Mouse (Mus musculus) intestine, embryonic 16.5 days (tissue): ENCODE data around the gene Cacna1a. TPM values are rescaled to one million over a fixed set of nuclear protein-coding genes. Genes with fewer than 3 reads are reported as not detected.

ENCODE experiments used
- ATAC-seq: fragments of 200-750 bp; cut with Nextera tagmentation; 2 replicates; pipeline ENCODE4 v1.8.0; 2017; ENCODE audit warnings: moderate TSS enrichment, moderate library complexity
- H3K27ac ChIP-seq: fragments of 300-500 bp; sonication (generic); 2 replicates; pipeline ENCODE4 v1.5.1; 2014; ENCODE audit warnings: mild to moderate bottlenecking, low read length
- H3K27me3 ChIP-seq: fragments of 300-500 bp; sonication (generic); replicated peaks from 2 replicates; pipeline ENCODE4 v1.6.1; 2014; ENCODE audit warnings: low read length, control low read depth, mixed read lengths; ENCODE audit not compliant: control insufficient read depth, insufficient read depth
- H3K36me3 ChIP-seq: fragments of 300-500 bp; sonication (generic); 2 replicates; pipeline ENCODE4 v1.6.1; 2014; ENCODE audit warnings: low read length, control low read depth; ENCODE audit not compliant: control insufficient read depth, insufficient read depth
- H3K4me1 ChIP-seq: fragments of 300-500 bp; sonication (generic); 2 replicates; pipeline ENCODE4 v1.6.1; 2014; ENCODE audit warnings: low read length, control low read depth, mixed read lengths; ENCODE audit not compliant: control insufficient read depth, insufficient read depth
- H3K4me2 ChIP-seq: fragments of 300-500 bp; sonication (generic); 2 replicates; pipeline ENCODE4 v1.6.1; 2014; ENCODE audit warnings: low read depth, low read length, control low read depth
- H3K4me3 ChIP-seq: fragments of 300-500 bp; sonication (generic); 2 replicates; pipeline ENCODE4 v1.5.1; 2014; ENCODE audit warnings: mild to moderate bottlenecking, low read length
- H3K9ac ChIP-seq: fragments of 300-500 bp; sonication (generic); 2 replicates; pipeline ENCODE4 v1.6.1; 2014; ENCODE audit warnings: low read depth, low read length
- H3K9me3 ChIP-seq: fragments of 300-500 bp; sonication (generic); 2 replicates; pipeline ENCODE4 v1.6.1; 2016; ENCODE audit warnings: low read length, control low read depth; ENCODE audit not compliant: control insufficient read depth
- WGBS: fragments of 180-500 bp; shearing (Covaris S2); extraction: QIAGEN DNeasy Blood & Tissue Kit; methylation state at CpG from one replicate; pipeline ENCODE4 v1.1.7; 2014; 5-methylcytosine and 5-hydroxymethylcytosine counted together
- polyA plus RNA-seq: library from polyadenylated mRNA; unstranded; fragments of >200 nt; fragmentation: Nextera tagmentation; extraction: Ambion mirVana; gene quantifications from 2 replicates; pipeline ENCODE4 v1.2.1, GENCODE M21; 2015

Cacna1a gene
- polyA plus RNA-seq, 1 experiment from 2014 or later = 2.5 TPM

DNA sequence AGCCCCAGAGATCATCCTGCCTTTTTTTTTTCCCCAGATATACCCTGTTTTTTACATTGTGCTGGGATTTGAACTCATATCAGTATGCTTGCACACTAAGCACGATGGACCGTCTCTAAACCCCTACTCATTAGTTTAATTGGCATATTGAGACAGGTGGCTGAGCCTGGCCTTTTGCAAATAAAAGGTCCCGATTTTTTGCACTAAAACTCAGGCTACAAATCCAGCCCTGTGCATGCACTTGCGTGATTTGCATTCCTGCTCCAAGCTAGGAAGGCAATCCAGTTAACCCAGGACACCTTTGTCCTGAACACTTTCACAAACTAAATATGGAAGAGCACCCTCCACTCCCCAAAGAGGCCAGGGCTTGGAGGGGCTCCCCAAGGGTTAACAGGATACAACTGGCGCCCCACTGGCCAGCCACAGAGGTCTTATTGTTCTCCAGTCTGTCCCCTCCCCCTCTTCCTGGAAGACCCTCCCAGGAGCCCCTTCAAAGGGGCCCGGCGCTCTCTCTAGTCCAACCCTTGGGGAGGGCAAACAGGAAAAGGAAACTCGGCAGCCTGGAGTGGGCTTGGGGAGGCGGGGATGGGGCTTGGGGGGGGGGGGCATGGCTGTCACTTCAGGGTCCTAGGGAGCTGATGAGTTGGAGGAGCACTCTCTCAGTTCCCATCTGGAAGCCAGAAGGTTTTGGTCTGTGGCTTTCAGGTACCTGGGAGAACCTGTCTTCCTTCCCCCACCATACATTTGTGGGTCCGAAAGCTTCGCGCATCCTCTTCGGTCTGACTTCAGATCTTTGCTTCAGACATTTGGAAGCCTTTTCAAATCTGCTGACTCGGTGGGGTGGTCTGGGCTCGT is 267.3 kb downstream of the Cacna1a start:
- no peaks in the 10 kb centered on the region for H3K9me3 ChIP-seq
- ATAC-seq = peak; percentile 3; the same call in 1 of the 2 replicates
- H3K27me3 ChIP-seq = no peaks in the 10 kb centered on the region
- H3K4me1 ChIP-seq = peaks cover 42% of the 10 kb centered on the region
- H3K36me3 ChIP-seq = no peaks in the 10 kb centered on the region
- H3K9ac ChIP-seq = peak overlapping the region; percentile 74
- peak overlapping the region; percentile 87 for H3K4me2 ChIP-seq
- 3% methylated on average over 15 of the region's 15 CpGs for WGBS
- H3K27ac ChIP-seq = peak overlapping the region; percentile 96
- peak overlapping the region; percentile 50 for H3K4me3 ChIP-seq

GRCm38 (mm10) chr8:84656191-84656525 is 267.9 kb downstream of the Cacna1a start:
- Histone ChIP-seq H3K4me1 (peaks cover 45% of the 10 kb centered on the region), H3K9ac (peak overlapping the region; percentile 74), H3K4me3 (peak overlapping the region; percentile 50), H3K27me3 (no peaks in the 10 kb centered on the region), H3K27ac (peak overlapping the region; percentile 96), H3K36me3 (no peaks in the 10 kb centered on the region), H3K4me2 (peak overlapping the region; percentile 87), H3K9me3 (no peaks in the 10 kb centered on the region)
- no peak for ATAC-seq
- 2% methylated on average over 10 of the region's 10 CpGs for WGBS

GRCm38 (mm10) chr8:84656641-84657126 is 268.4 kb downstream of the Cacna1a start:
- no peaks in the 10 kb centered on the region for H3K9me3 ChIP-seq
- H3K4me2 ChIP-seq = peak overlapping the region; percentile 87
- peaks cover 45% of the 10 kb centered on the region for H3K4me1 ChIP-seq
- no peaks in the 10 kb centered on the region for H3K27me3 ChIP-seq
- peak overlapping the region; percentile 74 for H3K9ac ChIP-seq
- under 1% methylated on average over 23 of the region's 23 CpGs for WGBS
- no peaks in the 10 kb centered on the region for H3K36me3 ChIP-seq
- ATAC-seq = peak; percentile 86
- H3K4me3 ChIP-seq = peak overlapping the region; percentile 50
- H3K27ac ChIP-seq = peak overlapping the region; percentile 96

DNA sequence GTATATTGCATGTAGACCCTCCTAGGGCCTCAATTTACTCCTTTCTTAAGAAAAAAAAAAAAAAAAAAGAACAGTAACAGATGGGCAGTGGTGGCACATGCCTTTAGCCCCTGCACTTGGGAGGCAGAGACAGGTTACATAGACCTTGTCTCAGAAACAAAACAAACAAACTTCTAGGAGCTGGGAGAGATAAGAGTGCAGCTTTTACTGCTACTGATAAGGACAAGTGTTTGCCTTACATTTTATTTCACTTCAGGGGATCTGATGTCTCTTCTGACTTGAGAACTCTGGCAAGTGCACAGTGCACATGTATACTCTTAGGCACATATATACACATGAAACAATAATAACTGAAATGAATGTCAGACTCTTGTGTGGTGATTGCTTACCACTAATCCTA is 269.0 kb downstream of the Cacna1a start:
- Histone ChIP-seq H3K4me1 (peaks cover 45% of the 10 kb centered on the region), H3K4me2 (peak overlapping the region; percentile 87), H3K36me3 (no peaks in the 10 kb centered on the region), H3K27me3 (no peaks in the 10 kb centered on the region), H3K9ac (peak overlapping the region; percentile 74), H3K9me3 (no peaks in the 10 kb centered on the region), H3K4me3 (peak overlapping the region; percentile 50; the same call in 1 of the 2 replicates), H3K27ac (peak overlapping the region; percentile 96)
- ATAC-seq = peak; percentile 8

DNA sequence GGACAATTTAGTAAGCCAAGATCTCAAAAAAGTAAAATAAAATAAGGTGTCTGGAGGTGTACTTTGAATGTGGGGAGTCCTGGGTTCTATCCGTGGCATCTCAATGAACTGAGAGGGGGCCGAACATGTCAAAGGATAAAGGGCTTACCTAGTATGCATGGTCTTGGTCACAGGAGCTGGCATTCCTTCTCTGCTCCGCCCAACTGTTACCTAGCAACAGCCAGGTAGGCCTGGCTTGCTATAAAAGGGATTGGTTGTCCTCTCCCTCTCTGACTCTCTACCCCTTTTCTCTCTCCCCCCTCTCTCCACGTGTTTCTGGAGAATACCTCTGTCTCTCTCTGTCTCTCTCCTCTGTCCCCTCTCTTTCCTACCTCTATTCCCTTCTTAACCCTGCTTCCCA is 269.4 kb downstream of the Cacna1a start:
- H3K27me3 ChIP-seq = no peaks in the 10 kb centered on the region
- WGBS = 34% methylated on average over 4 of the region's 4 CpGs
- no peak overlapping the region for H3K4me3 ChIP-seq
- H3K4me1 ChIP-seq = peaks cover 45% of the 10 kb centered on the region
- ATAC-seq = no peak
- no peaks in the 10 kb centered on the region for H3K9me3 ChIP-seq
- H3K27ac ChIP-seq = peak overlapping the region; percentile 96
- no peaks in the 10 kb centered on the region for H3K36me3 ChIP-seq
- 0 out of 2 replicates have a peak overlapping the region, but pooled peaks have one; percentile 21 for H3K9ac ChIP-seq
- H3K4me2 ChIP-seq = 0 out of 2 replicates have a peak overlapping the region, but pooled peaks have one; percentile 87

GRCm38 (mm10) chr8:84658951-84659350 is 270.7 kb downstream of the Cacna1a start:
- H3K9me3 ChIP-seq = no peaks in the 10 kb centered on the region
- 58% methylated on average over 1 of the region's 1 CpGs for WGBS
- H3K4me3 ChIP-seq = no peak overlapping the region
- H3K27ac ChIP-seq = peak overlapping the region; percentile 97
- H3K27me3 ChIP-seq = no peaks in the 10 kb centered on the region
- ATAC-seq = no peak
- H3K4me2 ChIP-seq = 0 out of 2 replicates have a peak overlapping the region, but pooled peaks have one; percentile 77
- H3K9ac ChIP-seq = no peak overlapping the region
- peaks cover 49% of the 10 kb centered on the region for H3K4me1 ChIP-seq
- no peaks in the 10 kb centered on the region for H3K36me3 ChIP-seq

DNA sequence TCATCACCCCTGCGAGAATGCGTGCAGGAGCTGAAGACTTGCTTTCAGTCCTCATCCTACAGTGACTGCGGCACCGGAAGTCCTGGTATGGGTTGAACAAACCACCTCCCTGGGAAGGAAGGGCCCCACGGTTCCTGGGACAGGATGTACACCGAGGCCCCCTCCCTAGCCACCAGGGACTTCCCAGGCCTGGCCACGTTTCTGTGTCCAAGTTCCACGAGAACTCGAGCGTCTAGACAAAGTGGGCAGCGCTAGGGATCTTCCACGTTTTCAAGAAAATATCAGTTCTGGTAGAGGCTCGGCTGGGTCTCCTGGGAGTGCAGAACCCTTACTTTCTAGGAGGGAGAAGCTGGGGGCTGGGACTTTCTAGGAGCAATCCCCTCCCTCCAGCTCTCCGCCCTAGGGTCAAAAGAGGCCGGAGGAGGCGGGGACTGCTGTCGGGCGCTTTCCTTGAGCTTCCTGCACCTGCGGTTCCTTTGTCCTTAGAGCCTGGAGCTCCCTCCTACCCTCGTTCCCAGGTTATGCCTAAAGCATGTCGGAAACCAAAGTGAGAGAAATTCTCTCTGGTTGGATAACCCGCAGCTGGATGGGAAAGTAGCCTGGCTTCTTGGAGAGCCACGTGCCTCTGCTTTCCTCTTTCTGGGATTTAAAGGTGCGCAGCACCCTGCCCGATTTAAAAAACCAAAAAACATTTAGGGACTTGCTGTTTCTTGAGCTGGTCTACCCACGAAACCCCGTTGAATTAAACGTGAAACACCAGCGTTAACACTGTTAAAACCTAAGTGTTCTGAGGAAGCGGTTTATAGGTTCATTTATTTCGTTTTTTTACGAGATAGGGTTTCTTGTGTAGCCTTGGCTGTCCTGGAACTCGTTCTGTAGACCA is 271.9 kb downstream of the Cacna1a start:
- Histone ChIP-seq H3K27ac (peak overlapping the region; percentile 97), H3K27me3 (no peaks in the 10 kb centered on the region), H3K9me3 (no peaks in the 10 kb centered on the region), H3K36me3 (no peaks in the 10 kb centered on the region), H3K4me1 (peaks cover 44% of the 10 kb centered on the region), H3K4me2 (peak overlapping the region; percentile 77), H3K9ac (peak overlapping the region; percentile 88), H3K4me3 (peak overlapping the region; percentile 75)
- ATAC-seq = no peak; the same call in 1 of the 2 replicates
- 3% methylated on average over 33 of the region's 33 CpGs for WGBS

DNA sequence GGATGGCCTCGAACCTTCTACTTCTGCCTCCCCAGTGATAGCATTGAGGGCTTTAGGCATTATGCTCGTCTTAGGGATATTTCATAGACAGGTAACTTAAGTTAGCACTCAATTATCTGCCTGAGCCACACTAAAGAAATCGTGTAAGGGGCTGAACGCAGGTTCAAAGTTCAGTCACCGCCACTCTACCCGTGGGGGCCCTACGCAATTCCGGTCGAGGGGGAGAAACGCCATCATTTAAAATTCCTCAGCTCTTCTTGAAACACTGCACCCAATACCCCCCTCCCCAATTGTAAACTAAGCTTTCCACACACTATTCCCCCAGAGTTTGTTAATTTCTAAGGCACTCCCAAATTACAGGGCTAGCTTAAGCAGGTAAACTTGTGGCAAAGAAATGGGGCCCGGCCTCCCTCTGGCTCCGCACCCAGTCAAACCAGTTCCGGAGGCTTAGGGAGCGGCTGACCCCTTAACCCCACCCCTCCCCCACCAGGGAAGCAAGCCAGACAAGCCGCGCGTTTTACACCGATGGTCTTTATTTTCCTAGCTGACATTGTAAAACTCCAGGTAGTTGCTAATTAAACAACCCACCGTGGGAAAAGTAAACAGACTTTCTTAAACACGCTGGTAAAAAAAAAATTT is 272.7 kb downstream of the Cacna1a start:
- H3K4me1 ChIP-seq = peaks cover 44% of the 10 kb centered on the region

More for the DNA sequence above, 272.7 kb downstream of the Cacna1a start:
- H3K4me3 ChIP-seq = peak overlapping the region; percentile 75
- no peaks in the 10 kb centered on the region for H3K9me3 ChIP-seq
- peak overlapping the region; percentile 77 for H3K4me2 ChIP-seq
- WGBS = 3% methylated on average over 20 of the region's 20 CpGs
- H3K36me3 ChIP-seq = no peaks in the 10 kb centered on the region
- H3K9ac ChIP-seq = peak overlapping the region; percentile 88
- no peaks in the 10 kb centered on the region for H3K27me3 ChIP-seq
- peak; percentile 17 for ATAC-seq
- peak overlapping the region; percentile 97 for H3K27ac ChIP-seq
